Mouse (Mus musculus) B cell, adult 2 months (primary cell): Measurements from ENCODE around the gene Kdr.

Experiments
- DNase-seq, 2 experiments: peaks; one replicate each; pipeline ENCODE4 v3.0.0; 2022

The Kdr gene

DNA sequence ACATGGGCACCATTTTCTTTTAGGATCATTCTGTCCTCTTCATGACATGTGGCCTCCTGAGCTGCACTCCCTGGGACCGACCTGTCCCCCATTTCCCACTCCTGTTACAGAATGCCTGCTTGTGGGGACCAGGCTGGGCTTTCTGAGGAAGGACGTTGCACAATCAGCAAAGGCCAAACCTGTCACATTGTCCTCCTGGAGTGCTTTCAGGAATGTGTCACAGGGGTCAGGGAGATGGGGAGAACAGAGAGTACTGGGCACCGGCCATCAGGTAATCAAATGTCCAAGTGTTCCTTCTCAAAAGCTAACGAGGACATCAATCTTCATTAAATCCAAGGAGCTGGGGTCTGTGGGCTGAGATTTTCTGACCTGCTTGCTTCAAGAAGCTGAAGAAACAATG is 72.2 kb downstream of the Kdr start:
- DNase-seq: no peak

DNA sequence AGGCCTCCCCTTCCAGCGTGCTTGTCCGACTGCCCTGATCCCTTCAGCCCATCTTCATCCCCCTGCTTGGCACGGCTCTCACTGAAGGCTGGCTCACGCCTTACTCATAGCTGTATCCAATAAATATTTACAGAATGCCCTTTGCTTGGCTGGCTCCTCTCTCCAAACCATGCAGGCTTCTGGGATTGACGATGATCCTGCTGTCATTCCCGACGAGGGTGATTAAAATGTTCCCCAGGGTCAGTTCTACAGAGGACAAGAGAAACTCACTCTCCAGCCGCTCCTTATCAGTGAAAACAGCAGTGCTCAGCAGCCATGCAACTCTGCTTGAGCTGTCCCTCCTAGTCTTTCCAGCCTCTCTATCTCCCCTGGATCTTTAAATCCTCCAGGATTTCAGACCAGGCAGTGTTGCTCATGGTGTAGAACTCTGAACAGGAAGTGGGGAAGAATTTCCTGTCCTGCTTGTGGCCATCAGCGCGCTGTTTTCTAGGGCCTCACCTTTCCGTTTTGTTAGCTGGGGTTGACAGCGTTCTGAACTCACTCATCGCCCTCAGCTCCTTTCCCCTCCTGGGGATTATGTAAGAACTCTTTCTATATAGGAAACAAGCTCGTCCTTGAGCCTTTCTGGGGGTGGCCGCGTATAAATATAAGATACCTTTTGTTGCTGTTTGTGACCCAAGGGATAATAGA is 77.9 kb downstream of the Kdr start:
- no peak for DNase-seq

DNA sequence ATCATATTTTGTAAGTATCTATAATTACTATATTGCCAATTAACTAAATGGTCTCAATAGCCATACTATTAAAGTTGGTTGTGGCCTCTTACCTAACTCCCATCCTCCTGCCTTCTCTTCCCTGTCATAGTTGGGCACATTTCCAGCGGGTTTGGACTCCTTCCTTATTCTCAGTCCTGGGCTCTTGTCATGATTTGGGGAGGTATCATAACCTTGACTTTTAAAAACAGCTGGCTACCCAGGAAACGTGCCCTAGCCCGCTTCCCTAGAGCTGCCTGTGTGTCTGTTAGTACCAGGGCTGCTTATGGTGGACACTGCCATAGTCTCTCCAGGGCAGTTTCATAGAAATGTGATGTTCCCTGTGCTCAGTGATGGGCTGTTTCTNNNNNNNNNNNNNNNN is 82.9 kb downstream of the Kdr start:
- DNase-seq: no peak

DNA sequence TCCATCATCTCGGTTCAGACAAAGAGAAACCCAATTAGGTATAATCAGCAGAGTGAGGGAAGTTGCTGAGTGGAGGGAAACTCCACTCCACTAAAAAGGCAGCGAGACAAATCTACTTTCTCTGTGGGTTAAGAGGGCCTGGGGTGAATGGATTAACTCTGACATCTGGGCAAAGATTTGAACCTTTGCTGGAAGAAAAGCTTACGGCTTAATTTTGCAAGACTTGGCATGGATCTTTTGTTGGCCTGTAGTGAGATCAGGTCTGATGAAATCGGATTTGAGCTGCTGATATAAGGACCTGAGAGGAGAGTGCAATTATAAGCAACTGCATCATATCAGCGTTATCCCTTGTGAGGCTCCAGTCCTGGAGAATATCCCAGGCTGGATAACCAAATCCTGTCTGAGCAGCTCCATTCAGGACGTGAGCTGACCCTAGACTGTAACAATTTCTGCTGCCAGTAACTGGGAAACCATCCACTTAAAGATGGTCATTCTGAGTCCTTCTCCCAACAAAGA is 85.2 kb downstream of the Kdr start:
- no peak for DNase-seq
